In genomic region chr11:79182881-79183280, GRCm38 (mm10) we compare ENCODE assay signal across 10 mouse cellular contexts. TPM values are rescaled to one million over a fixed set of nuclear protein-coding genes. Genes with fewer than 3 reads are reported as not detected.
DNase-seq lines count a peak whose midpoint lies in the region; TF ChIP-seq lines count a peak whose summit lies in the region.
"Had no signal": no experiment of that assay in that cellular context is flagged by ENCODE, and none has a peak within 500 bp of the region (broad histone marks: within the 10 kb centered on the region; RNA-seq: fewer than 3 reads in every experiment).

No protein-coding gene starts in this region.

- no peaks in the 10 kb centered on the region for H3K27me3 ChIP-seq in thymus, adult 2 months (ENCODE audit: control insufficient read depth, insufficient read depth, low read length)
- H3K27me3 ChIP-seq: hindbrain, embryonic 15.5 days had no signal

- TF ChIP-seq POLR2A in thymus, adult 2 months (IDR thresholded peaks at IDR 0.05; ENCODE audit: control insufficient read depth, extremely low read depth, insufficient read depth, low read length, poor library complexity) = no peak

- TF ChIP-seq CTCF in thymus, adult 2 months (IDR thresholded peaks at IDR 0.05; ENCODE audit: borderline replicate concordance, control insufficient read depth, extremely low read depth, insufficient read depth, low read length, poor library complexity) = no peak

- H3K4me3 ChIP-seq in thymus, adult 2 months (ENCODE audit: control insufficient read depth, insufficient read depth, low read length) = no peak overlapping the region
- H3K4me3 ChIP-seq: hindbrain, embryonic 15.5 days had no signal

- no peaks in the 10 kb centered on the region for H3K36me3 ChIP-seq in thymus, adult 2 months (ENCODE audit: control insufficient read depth, insufficient read depth, low read length)
- H3K36me3 ChIP-seq: hindbrain, embryonic 15.5 days had no signal

- no peaks in the 10 kb centered on the region for H3K4me1 ChIP-seq in thymus, adult 2 months (replicated peaks; ENCODE audit: control insufficient read depth, insufficient read depth, low read length)
- H3K4me1 ChIP-seq: hindbrain, embryonic 15.5 days had no signal

- no peak overlapping the region for H3K27ac ChIP-seq in thymus, adult 2 months (ENCODE audit: control insufficient read depth, insufficient read depth, low read length)
- H3K27ac ChIP-seq: hindbrain, embryonic 15.5 days had no signal

- 86% methylated on average over 12 of the region's 12 CpGs for WGBS in thymus, adult 2 months

- DNase-seq in ovary, postnatal 36 days (ENCODE audit: low spot score) = peak; percentile 18
- DNase-seq in ovary, postnatal 14 days (ENCODE audit: low spot score) = no peak
- peak; percentile 38 for DNase-seq in layer of hippocampus, adult 9-10 months (ENCODE audit: low spot score)
- peak; percentile 57 for DNase-seq in lung, postnatal 14 days
- no peak for DNase-seq in liver
- DNase-seq in thymus, adult 2 months = no peak
- DNase-seq in adrenal gland, adult 8-10 months = no peak
- DNase-seq: lung, embryonic 14.5 days; thymus, postnatal 14 days had no signal

RNA-seq across cellular contexts. Expression of gene Ksr1, which starts 36.7 kb away (rescaled TPM):
- polyA plus RNA-seq in thymus, adult 2 months (2012; rRNA removed) = 28.1 and 32.7 TPM in 2 replicates
- total RNA-seq in adrenal gland, adult 8-10 months (2022) = 10 to 100 TPM; 10.2 to 19.2 (median 14.3) TPM

Comparison
In these comparisons a context has a peak if more than half of its experiments do, and no peak if none do; other contexts are left out.
1. DNase-seq: peak in ovary, postnatal 36 days (single experiment), layer of hippocampus, adult 9-10 months (single experiment) and lung, postnatal 14 days (single experiment); none in ovary, postnatal 14 days (single experiment), liver (single experiment), thymus, adult 2 months (single experiment) and adrenal gland, adult 8-10 months (single experiment).